Mouse (Mus musculus): ENCODE measurements around the gene Gp1bb. TPM values are rescaled to one million over a fixed set of nuclear protein-coding genes. Genes with fewer than 3 reads are reported as not detected.
A peak's percentile ranks its signal among the peaks of the same experiment; 100 is the strongest.

The Gp1bb gene
- total and polyA plus RNA-seq, 3 experiments, result 0.86 to 5.6 (median 3.5) TPM

GRCm38 (mm10) chr16:18628206-18628947, 6.2 kb upstream of the Gp1bb start:
- Histone ChIP-seq H3K4me1 (ENCODE audit: control insufficient read depth, insufficient read depth, low read length) (no peaks in the 10 kb centered on the region), H3K4me3 (peak overlapping the region; percentile 66; the same call in 1 of the 2 replicates), H3K79me2 (replicated peaks; ENCODE audit: control insufficient read depth, insufficient read depth, low read length) (no peaks in the 10 kb centered on the region), H3K27me3 (ENCODE audit: control insufficient read depth, insufficient read depth, low read length) (peaks cover 2% of the 10 kb centered on the region; the same call in 1 of the 2 replicates), H3K27ac (no peak overlapping the region), H3K36me3 (ENCODE audit: control insufficient read depth, insufficient read depth, low read length) (no peaks in the 10 kb centered on the region), H3K9ac (ENCODE audit: low read depth, low read length) (peak overlapping the region; percentile 9; the same call in 1 of the 2 replicates)
- TF ChIP-seq CTCF (IDR thresholded peaks at IDR 0.05) (no peak), POLR2A (IDR thresholded peaks at IDR 0.05; ENCODE audit: insufficient read depth, low read depth, low read length) (no peak), EP300 (IDR thresholded peaks at IDR 0.05; ENCODE audit: insufficient read depth, low read depth, low read length) (no peak)
- WGBS, result 76% methylated on average over 7 of the region's 7 CpGs
- DNase-seq, result peak; percentile 30 to 33
- intact Hi-C loops (cut with DNase I), result loop anchor here (5.0 kb wide), 3 partner anchors 169 to 229 kb away; partner anchors contain the start of genes Cdc45 and Ufd1

DNA sequence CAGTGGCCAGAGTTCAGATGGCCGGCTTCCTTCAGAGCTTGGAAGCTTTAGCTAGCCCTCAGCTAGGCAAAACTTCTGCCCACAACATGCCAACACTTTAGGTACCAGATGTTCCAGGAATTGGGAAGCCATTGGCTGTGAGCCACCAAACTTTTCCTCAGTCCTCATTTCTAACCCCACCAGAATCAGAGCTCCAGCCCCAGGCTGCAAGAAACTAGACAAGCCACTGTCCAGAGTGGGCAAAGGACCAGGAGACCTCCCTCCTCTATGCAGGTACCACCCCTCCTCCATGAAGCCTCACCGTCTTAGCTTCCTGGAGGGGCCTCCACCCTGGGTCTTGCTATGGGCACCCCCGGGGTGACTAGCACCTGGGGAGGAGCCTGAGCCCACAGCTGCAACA, 5.0 kb upstream of the Gp1bb start:
- H3K27me3 ChIP-seq (ENCODE audit: control insufficient read depth, insufficient read depth, low read length), result peaks cover 2% of the 10 kb centered on the region; the same call in 1 of the 2 replicates
- no peak overlapping the region for H3K27ac ChIP-seq
- no peaks in the 10 kb centered on the region for H3K4me1 ChIP-seq (ENCODE audit: control insufficient read depth, insufficient read depth, low read length)
- no peak overlapping the region for H3K4me3 ChIP-seq
- 50% methylated on average over 3 of the region's 3 CpGs for WGBS
- no peak overlapping the region for H3K9ac ChIP-seq (ENCODE audit: low read depth, low read length)
- intact Hi-C loops (cut with DNase I), result loop anchor here (2.0 to 5.0 kb wide), 4 partner anchors 52 to 230 kb away; partner anchors contain the start of genes Cdc45 and Ufd1
- H3K36me3 ChIP-seq (ENCODE audit: control insufficient read depth, insufficient read depth, low read length), result no peaks in the 10 kb centered on the region
- TF ChIP-seq CTCF (IDR thresholded peaks at IDR 0.05), result no peak
- no peak for TF ChIP-seq POLR2A (IDR thresholded peaks at IDR 0.05; ENCODE audit: insufficient read depth, low read depth, low read length)
- no peak for TF ChIP-seq EP300 (IDR thresholded peaks at IDR 0.05; ENCODE audit: insufficient read depth, low read depth, low read length)
- DNase-seq, result no peak
- H3K79me2 ChIP-seq (replicated peaks; ENCODE audit: control insufficient read depth, insufficient read depth, low read length), result no peaks in the 10 kb centered on the region

- Histone ChIP-seq H3K9ac (ENCODE audit: low read depth, low read length) (peak within 1 kb of the TSS; percentile 37), H3K79me2 (replicated peaks; ENCODE audit: control insufficient read depth, insufficient read depth, low read length) (no peaks in the 10 kb centered on the region), H3K27me3 (ENCODE audit: control insufficient read depth, insufficient read depth, low read length) (peaks cover 2% of the 10 kb centered on the region; the same call in 1 of the 2 replicates), H3K36me3 (ENCODE audit: control insufficient read depth, insufficient read depth, low read length) (no peaks in the 10 kb centered on the region), H3K4me3 (peak within 1 kb of the TSS; percentile 55), H3K4me1 (ENCODE audit: control insufficient read depth, insufficient read depth, low read length) (no peaks in the 10 kb centered on the region), H3K27ac (peak within 1 kb of the TSS; percentile 17; the same call in 1 of the 2 replicates)
- WGBS, result under 1% methylated on average over 65 of the region's 65 CpGs
- TF ChIP-seq CTCF (IDR thresholded peaks at IDR 0.05) (no peak; the same call in 1 of the 2 replicates), POLR2A (IDR thresholded peaks at IDR 0.05; ENCODE audit: insufficient read depth, low read depth, low read length) (no peak), EP300 (IDR thresholded peaks at IDR 0.05; ENCODE audit: insufficient read depth, low read depth, low read length) (no peak)
- peak; percentile 88 to 90 for DNase-seq
- intact Hi-C loops (cut with DNase I), result loop anchor here (2.0 to 5.0 kb wide), 4 partner anchors 52 to 231 kb away; partner anchors contain the start of genes Cdc45 and Ufd1
Measured at GRCm38 (mm10) chr16:18626376-18626878, 4.2 kb upstream of the Gp1bb start, which contains the start of gene Gm49601. TSS of gene Gm49601 (minus strand) at chr16:18626427.

DNA sequence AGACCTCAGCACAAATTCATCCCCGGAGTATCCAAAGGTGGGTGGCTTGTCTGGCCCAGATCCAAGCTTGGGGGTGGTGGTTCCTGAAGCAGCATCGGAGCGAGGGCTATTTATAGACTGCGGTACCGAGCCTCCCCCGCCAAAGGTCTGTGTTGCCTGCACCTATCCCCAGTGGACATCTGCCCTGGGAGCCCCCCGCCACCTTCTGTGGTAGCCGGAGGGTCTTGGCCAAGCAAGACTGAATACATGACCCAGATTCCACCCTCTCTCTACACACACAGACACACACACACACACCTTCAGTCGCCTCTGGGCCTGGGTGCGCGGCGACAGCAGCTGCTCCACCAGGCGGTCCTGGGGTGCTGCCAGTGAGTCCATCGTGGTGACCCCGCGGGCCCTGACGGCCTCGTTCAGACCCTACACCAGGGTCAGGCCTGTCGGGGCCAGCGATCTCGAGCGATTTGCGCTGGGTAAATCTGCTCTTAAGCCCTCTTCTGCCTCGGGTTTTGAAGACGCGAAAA, 3.6 kb upstream of the Gp1bb start:
- H3K9ac ChIP-seq (ENCODE audit: low read depth, low read length), result peak overlapping the region; percentile 37; the same call in 1 of the 2 replicates
- H3K4me1 ChIP-seq (ENCODE audit: control insufficient read depth, insufficient read depth, low read length), result no peaks in the 10 kb centered on the region; the same call in 1 of the 2 replicates
- no peak for TF ChIP-seq EP300 (IDR thresholded peaks at IDR 0.05; ENCODE audit: insufficient read depth, low read depth, low read length)
- TF ChIP-seq POLR2A (IDR thresholded peaks at IDR 0.05; ENCODE audit: insufficient read depth, low read depth, low read length), result no peak
- no peak for TF ChIP-seq CTCF (IDR thresholded peaks at IDR 0.05)
- H3K36me3 ChIP-seq (ENCODE audit: control insufficient read depth, insufficient read depth, low read length), result no peaks in the 10 kb centered on the region
- 15% methylated on average over 26 of the region's 26 CpGs for WGBS
- peaks cover 2% of the 10 kb centered on the region; the same call in 1 of the 2 replicates for H3K27me3 ChIP-seq (ENCODE audit: control insufficient read depth, insufficient read depth, low read length)
- no peaks in the 10 kb centered on the region for H3K79me2 ChIP-seq (replicated peaks; ENCODE audit: control insufficient read depth, insufficient read depth, low read length)
- H3K4me3 ChIP-seq, result peak overlapping the region; percentile 55
- H3K27ac ChIP-seq, result peak overlapping the region; percentile 17; the same call in 1 of the 2 replicates
- DNase-seq, result no peak
- intact Hi-C loops (cut with DNase I), result loop anchor here (2.0 to 5.0 kb wide), 4 partner anchors 53 to 231 kb away; partner anchors contain the start of genes Cdc45 and Ufd1

GRCm38 (mm10) chr16:18625097-18625496, 2.9 kb upstream of the Gp1bb start:
- WGBS, result 64% methylated on average over 14 of the region's 14 CpGs
- Histone ChIP-seq H3K27ac (no peak overlapping the region), H3K79me2 (replicated peaks; ENCODE audit: control insufficient read depth, insufficient read depth, low read length) (no peaks in the 10 kb centered on the region), H3K4me1 (ENCODE audit: control insufficient read depth, insufficient read depth, low read length) (no peaks in the 10 kb centered on the region; the same call in 1 of the 2 replicates), H3K27me3 (ENCODE audit: control insufficient read depth, insufficient read depth, low read length) (peaks cover 4% of the 10 kb centered on the region; the same call in 1 of the 2 replicates), H3K4me3 (no peak overlapping the region), H3K9ac (ENCODE audit: low read depth, low read length) (no peak overlapping the region), H3K36me3 (ENCODE audit: control insufficient read depth, insufficient read depth, low read length) (no peaks in the 10 kb centered on the region)
- no peak for TF ChIP-seq CTCF (IDR thresholded peaks at IDR 0.05)
- TF ChIP-seq EP300 (IDR thresholded peaks at IDR 0.05; ENCODE audit: insufficient read depth, low read depth, low read length), result no peak
- no peak for TF ChIP-seq POLR2A (IDR thresholded peaks at IDR 0.05; ENCODE audit: insufficient read depth, low read depth, low read length)
- no peak for DNase-seq
- intact Hi-C loops (cut with DNase I), result loop anchor here (5.0 kb wide), 3 partner anchors 172 to 232 kb away; partner anchors contain the start of genes Cdc45 and Ufd1
